Mouse (Mus musculus) CH12.LX (cell line): Measurements from ENCODE around the gene Gm20388. TPM values are rescaled to one million over a fixed set of nuclear protein-coding genes. Genes with fewer than 3 reads are reported as not detected.

Source experiments
- DNase-seq: peaks from one replicate; pipeline ENCODE4 v3.0.0-alpha.2; 2013; ENCODE audit errors: extremely low read depth
- H3K27ac ChIP-seq: 2 replicates; pipeline ENCODE4 v1.5.1; 2012; ENCODE audit warnings: low read depth, mild to moderate bottlenecking, control low read depth, moderate library complexity; ENCODE audit not compliant: insufficient read depth
- H3K27me3 ChIP-seq: replicated peaks from 2 replicates; pipeline ENCODE3; 2012; ENCODE audit warnings: inconsistent platforms
- H3K36me3 ChIP-seq, 2 experiments: replicated peaks in 1 of 2; 2 replicates each; pipeline versions ENCODE3 to v1.6.1; 2012; ENCODE audit warnings: inconsistent platforms in 1 of 2, low read length in 1 of 2, mild to moderate bottlenecking in 1 of 2, mixed read lengths in 1 of 2, moderate library complexity in 1 of 2; ENCODE audit not compliant: control insufficient read depth in 1 of 2, insufficient read depth in 1 of 2
- H3K4me1 ChIP-seq, 2 experiments: 2 replicates each; pipeline ENCODE4 v1.6.1; 2012; ENCODE audit warnings: inconsistent platforms in 1 of 2, moderate library complexity in 1 of 2; ENCODE audit not compliant: insufficient read depth in 2 of 2, control insufficient read depth in 1 of 2
- H3K4me2 ChIP-seq: 2 replicates; pipeline ENCODE4 v1.6.1; 2012; ENCODE audit warnings: low read depth, mild to moderate bottlenecking, control low read depth; ENCODE audit not compliant: poor library complexity, insufficient read depth, severe bottlenecking
- H3K4me3 ChIP-seq, 3 experiments: fragments of 150-350 bp in 1 of 3; sonication (generic) in 1 of 3; replicated peaks in 1 of 3; 2 replicates each; pipeline versions ENCODE3 to v1.5.1; 2011 to 2012; ENCODE audit warnings: low read depth in 2 of 3, low read length in 2 of 3, mild to moderate bottlenecking in 2 of 3, moderate library complexity in 2 of 3, control low read depth in 1 of 3, improper control_type of control experiment in 1 of 3, inconsistent platforms in 1 of 3, mixed read lengths in 1 of 3; ENCODE audit not compliant: poor library complexity in 1 of 3
- H3K79me2 ChIP-seq: replicated peaks from 2 replicates; pipeline ENCODE4 v1.6.1; 2012; ENCODE audit warnings: mild to moderate bottlenecking, moderate library complexity; ENCODE audit not compliant: control insufficient read depth, poor library complexity, insufficient read depth, severe bottlenecking; ENCODE audit errors: extremely low read depth
- H3K9ac ChIP-seq: 2 replicates; pipeline ENCODE4 v1.6.1; 2012; ENCODE audit warnings: low read depth, mild to moderate bottlenecking, control low read depth, moderate library complexity; ENCODE audit not compliant: insufficient read depth
- H3K9me3 ChIP-seq: replicated peaks from 2 replicates; pipeline ENCODE3; 2012; ENCODE audit warnings: low read length, inconsistent platforms, mixed read lengths
- BHLHE40 ChIP-seq: IDR thresholded peaks from 2 replicates; pipeline ENCODE4 v1.6.1; 2011; ENCODE audit warnings: mild to moderate bottlenecking, low read depth, low read length, improper control_type of control experiment
- CHD1 ChIP-seq: IDR thresholded peaks from 2 replicates; pipeline ENCODE4 v1.6.1; 2012; ENCODE audit warnings: low read depth, low read length, improper control_type of control experiment, inconsistent platforms
- CHD2 ChIP-seq: IDR thresholded peaks from 2 replicates; pipeline ENCODE4 v1.6.1; 2011; ENCODE audit warnings: low read length, improper control_type of control experiment
- CTCF ChIP-seq, 2 experiments: IDR thresholded peaks in 1 of 2; conservative IDR thresholded peaks in 1 of 2; 2 replicates each; pipeline ENCODE4 v1.5.1; 2011 to 2012; ENCODE audit warnings: low read depth in 2 of 2, low read length in 2 of 2, improper control_type of control experiment in 1 of 2, inconsistent platforms in 1 of 2, mild to moderate bottlenecking in 1 of 2, moderate library complexity in 1 of 2
- E2F4 ChIP-seq: IDR thresholded peaks from 2 replicates; pipeline ENCODE4 v1.6.1; 2011; ENCODE audit warnings: low read depth, low read length, improper control_type of control experiment; ENCODE audit not compliant: insufficient replicate concordance
- ELF1 ChIP-seq: IDR thresholded peaks from 2 replicates; pipeline ENCODE4 v1.6.1; 2014; ENCODE audit warnings: low read depth, mild to moderate bottlenecking, inconsistent platforms, low read length, improper control_type of control experiment
- EP300 ChIP-seq: IDR thresholded peaks from 2 replicates; pipeline ENCODE4 v1.6.1; 2011; ENCODE audit warnings: low read length, improper control_type of control experiment
- ETS1 ChIP-seq: conservative IDR thresholded peaks from 2 replicates; pipeline ENCODE4 v1.6.1; 2012; ENCODE audit warnings: low read depth, mild to moderate bottlenecking, inconsistent platforms, low read length, improper control_type of control experiment, moderate library complexity
- GABPA ChIP-seq: IDR thresholded peaks from 2 replicates; pipeline ENCODE4 v1.6.1; 2012; ENCODE audit warnings: low read depth, low read length, improper control_type of control experiment, inconsistent platforms; ENCODE audit not compliant: insufficient replicate concordance
- HCFC1 ChIP-seq: IDR thresholded peaks from 2 replicates; pipeline ENCODE4 v1.6.1; 2012; ENCODE audit warnings: low read depth, mild to moderate bottlenecking, inconsistent platforms, low read length, improper control_type of control experiment
- IRF4 ChIP-seq: IDR thresholded peaks from 2 replicates; pipeline ENCODE4 v1.6.1; 2014; ENCODE audit warnings: low read depth, mild to moderate bottlenecking, inconsistent platforms, low read length, improper control_type of control experiment
- JUN ChIP-seq: IDR thresholded peaks from 2 replicates; pipeline ENCODE4 v1.6.1; 2011; ENCODE audit warnings: low read depth, mild to moderate bottlenecking, low read length, improper control_type of control experiment, moderate library complexity; ENCODE audit not compliant: insufficient read depth
- JUND ChIP-seq: conservative IDR thresholded peaks from 2 replicates; pipeline ENCODE4 v1.6.1; 2011; ENCODE audit warnings: low read depth, low read length, improper control_type of control experiment
- KAT2A ChIP-seq: IDR thresholded peaks from 2 replicates; pipeline ENCODE4 v1.6.1; 2012; ENCODE audit warnings: low read length, improper control_type of control experiment, inconsistent platforms; ENCODE audit not compliant: insufficient replicate concordance
- MAFK ChIP-seq: IDR thresholded peaks from 2 replicates; pipeline ENCODE4 v1.6.1; 2011; ENCODE audit warnings: low read length, improper control_type of control experiment; ENCODE audit not compliant: insufficient replicate concordance
- MAX ChIP-seq: IDR thresholded peaks from 2 replicates; pipeline ENCODE4 v1.6.1; 2011; ENCODE audit warnings: low read length, improper control_type of control experiment
- MAZ ChIP-seq: IDR thresholded peaks from 2 replicates; pipeline ENCODE4 v1.6.1; 2012; ENCODE audit warnings: low read depth, mild to moderate bottlenecking, inconsistent platforms, low read length, improper control_type of control experiment, moderate library complexity
- MEF2A ChIP-seq: IDR thresholded peaks from 2 replicates; pipeline ENCODE4 v1.6.1; 2014; ENCODE audit warnings: low read depth, mild to moderate bottlenecking, inconsistent platforms, low read length, improper control_type of control experiment, borderline replicate concordance
- MXI1 ChIP-seq: IDR thresholded peaks from 2 replicates; pipeline ENCODE4 v1.6.1; 2011; ENCODE audit warnings: mild to moderate bottlenecking, low read depth, low read length, improper control_type of control experiment
- MYC ChIP-seq: IDR thresholded peaks from 2 replicates; pipeline ENCODE4 v1.6.1; 2011; ENCODE audit warnings: low read depth, mild to moderate bottlenecking, improper control_type of control experiment, low read length
- NELFE ChIP-seq: IDR thresholded peaks from 2 replicates; pipeline ENCODE4 v1.6.1; 2011; ENCODE audit warnings: low read depth, low read length, improper control_type of control experiment
- NRF1 ChIP-seq: IDR thresholded peaks from 2 replicates; pipeline ENCODE4 v1.6.1; 2014; ENCODE audit warnings: low read depth, mild to moderate bottlenecking, inconsistent platforms, low read length, improper control_type of control experiment, moderate library complexity
- PAX5 ChIP-seq: IDR thresholded peaks from 2 replicates; pipeline ENCODE4 v1.6.1; 2012; ENCODE audit warnings: low read length, inconsistent platforms, mixed read lengths
- POLR2A ChIP-seq: IDR thresholded peaks from 2 replicates; pipeline ENCODE4 v1.6.1; 2011; ENCODE audit warnings: low read depth, mild to moderate bottlenecking, improper control_type of control experiment, low read length
- POLR2AphosphoS2 ChIP-seq: IDR thresholded peaks from 2 replicates; pipeline ENCODE4 v1.6.1; 2011; ENCODE audit warnings: low read depth, low read length, improper control_type of control experiment
- RAD21 ChIP-seq: IDR thresholded peaks from 2 replicates; pipeline ENCODE4 v1.6.1; 2011; ENCODE audit warnings: low read depth, mild to moderate bottlenecking, low read length, improper control_type of control experiment, moderate library complexity
- RCOR1 ChIP-seq: conservative IDR thresholded peaks from 2 replicates; pipeline ENCODE4 v1.6.1; 2012; ENCODE audit warnings: low read depth, mild to moderate bottlenecking, inconsistent platforms, low read length, improper control_type of control experiment
- SIN3A ChIP-seq: IDR thresholded peaks from 2 replicates; pipeline ENCODE4 v1.6.1; 2012; ENCODE audit warnings: low read length, improper control_type of control experiment, inconsistent platforms
- SMC3 ChIP-seq: IDR thresholded peaks from 2 replicates; pipeline ENCODE4 v1.6.1; 2011; ENCODE audit warnings: low read depth, low read length, improper control_type of control experiment
- TBP ChIP-seq: conservative IDR thresholded peaks from 2 replicates; pipeline ENCODE4 v1.6.1; 2011; ENCODE audit warnings: low read depth, low read length, improper control_type of control experiment
- TCF12 ChIP-seq: IDR thresholded peaks from 2 replicates; pipeline ENCODE4 v1.6.1; 2014; ENCODE audit warnings: low read depth, mild to moderate bottlenecking, inconsistent platforms, low read length, improper control_type of control experiment
- UBTF ChIP-seq: IDR thresholded peaks from 2 replicates; pipeline ENCODE4 v1.6.1; 2012; ENCODE audit warnings: low read depth, mild to moderate bottlenecking, inconsistent platforms, low read length, improper control_type of control experiment, moderate library complexity
- USF1 ChIP-seq: IDR thresholded peaks from 2 replicates; pipeline ENCODE4 v1.6.1; 2014; ENCODE audit warnings: low read depth, mild to moderate bottlenecking, inconsistent platforms, low read length, improper control_type of control experiment
- USF2 ChIP-seq: conservative IDR thresholded peaks from 2 replicates; pipeline ENCODE4 v1.6.1; 2011; ENCODE audit warnings: low read depth, low read length, improper control_type of control experiment
- ZC3H11A ChIP-seq: IDR thresholded peaks from 2 replicates; pipeline ENCODE4 v1.6.1; 2012; ENCODE audit warnings: low read depth, mild to moderate bottlenecking, inconsistent platforms, low read length, improper control_type of control experiment
- ZKSCAN1 ChIP-seq: IDR thresholded peaks from 2 replicates; pipeline ENCODE4 v1.6.1; 2012; ENCODE audit warnings: low read depth, inconsistent platforms, low read length, improper control_type of control experiment, borderline replicate concordance
- ZMIZ1 ChIP-seq: IDR thresholded peaks from 2 replicates; pipeline ENCODE4 v1.6.1; 2012; ENCODE audit warnings: low read depth, mild to moderate bottlenecking, inconsistent platforms, low read length, improper control_type of control experiment
- ZNF384 ChIP-seq: IDR thresholded peaks from 2 replicates; pipeline ENCODE4 v1.6.1; 2012; ENCODE audit warnings: low read depth, low read length, improper control_type of control experiment, inconsistent platforms
- dilution Hi-C: fragments of 300-500 bp; cut with MboI; formaldehyde crosslinking; loops from 2 replicates; pipeline ENCODE4 v1.14.3; 2020; ENCODE audit warnings: low sequenced_read_pairs; ENCODE audit not compliant: extremely low pct_unique_long_range_greater_than_20kb, extremely low pct_ligation_motif_present
- in situ Hi-C: fragments of 300-500 bp; cut with MboI; formaldehyde crosslinking; loops from 3 replicates; pipeline ENCODE4 v1.14.3; 2019; ENCODE audit warnings: low sequenced_read_pairs, low pct_ligation_motif_present, low pct_unique_long_range_greater_than_20kb, mixed read lengths
- polyA plus RNA-seq: library from polyadenylated mRNA; unstranded; fragments of >175 nt; gene quantifications from 2 replicates; pipeline ENCODE4 v1.2.1, GENCODE M21; 2012; ENCODE audit warnings: low read depth; ENCODE audit not compliant: insufficient read length
- total RNA-seq, 2 experiments: library from RNA; depleted of rRNA; stranded (reverse); fragments of 300-350 nt in 1 of 2; fragments of >200 nt in 1 of 2; gene quantifications; 2 replicates each; pipeline ENCODE4 v1.2.3; 2012 to 2014

Gm20388 gene
- total and polyA plus RNA-seq, 3 experiments, result 14.8 to 26.3 (median 22.2) TPM

DNA sequence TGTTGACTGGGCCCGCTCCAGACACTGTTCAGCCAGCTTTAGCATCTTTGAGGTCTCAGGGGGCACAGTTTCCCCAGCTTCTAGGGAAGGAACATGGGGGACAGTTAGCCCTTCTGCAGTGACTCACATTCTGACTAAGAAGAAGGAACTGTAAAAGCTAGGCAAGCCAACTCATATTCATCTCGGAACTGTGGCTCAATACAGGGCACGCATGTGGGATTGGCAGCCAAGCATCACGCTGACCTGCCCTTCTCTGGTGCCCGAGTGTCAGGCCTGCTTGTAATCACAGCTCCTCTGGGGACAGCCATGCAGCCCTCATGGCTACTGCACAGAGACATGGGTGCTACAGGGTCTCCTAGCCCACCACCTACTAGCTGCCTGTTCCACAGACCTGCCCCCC is 3340.3 kb downstream of the Gm20388 start:
- H3K36me3 ChIP-seq, result peaks cover 33 to 58% of the 10 kb centered on the region in 2 experiments
- dilution Hi-C loops, result no loop called here
- no peaks in the 10 kb centered on the region for H3K27me3 ChIP-seq
- H3K27ac ChIP-seq, result peak overlapping the region; percentile 41; the same call in 1 of the 2 replicates
- peaks cover 13 to 51% of the 10 kb centered on the region in 2 experiments for H3K4me1 ChIP-seq
- no peak overlapping the region for H3K4me3 ChIP-seq
- peak; percentile 45 for DNase-seq
- H3K4me2 ChIP-seq, result no peak overlapping the region
- H3K79me2 ChIP-seq, result no peaks in the 10 kb centered on the region
- in situ Hi-C loops, result no loop called here
- H3K9me3 ChIP-seq, result no peaks in the 10 kb centered on the region
- TF ChIP-seq ELF1 (no peak), HCFC1 (no peak), JUN (0 out of 2 replicates have a peak, but pooled peaks have one; percentile 3), NRF1 (no peak), UBTF (0 out of 2 replicates have a peak, but pooled peaks have one; percentile 54), ZNF384 (no peak), MEF2A (no peak), NELFE (no peak), USF1 (no peak), CHD2 (no peak), ZMIZ1 (no peak), IRF4 (peak; percentile 71), POLR2AphosphoS2 (no peak), BHLHE40 (peak; percentile 68), POLR2A (no peak), SIN3A (peak; percentile 47; the same call in 1 of the 2 replicates), TBP (no peak), ETS1 (peak; percentile 29; the same call in 1 of the 2 replicates), USF2 (no peak), KAT2A (no peak), RAD21 (no peak), SMC3 (no peak), MAFK (no peak), CHD1 (no peak), PAX5 (no peak), RCOR1 (no peak), CTCF (conservative IDR thresholded peaks at IDR 0.05 in 1 of 2, IDR thresholded peaks at IDR 0.05 in 1 of 2; ENCODE audit: low read depth in 2 of 2, low read length in 2 of 2) (no peak), MAZ (no peak), MAX (peak; percentile 31; the same call in 1 of the 2 replicates), MXI1 (no peak), TCF12 (peak; percentile 33; the same call in 1 of the 2 replicates), EP300 (peak; percentile 72), GABPA (no peak), JUND (no peak), E2F4 (no peak), ZKSCAN1 (no peak), ZC3H11A (no peak), MYC (no peak)
- no peak overlapping the region for H3K9ac ChIP-seq
